Mouse (Mus musculus) hindlimb bud, embryonic 11.5 days (tissue): ENCODE measurements at regions not wholly inside any gene's neighbourhood (a gene's known extent, or its start where the extent isn't known, plus 50 kb on each side); places are given as distances from the start of the nearest gene placed in this dataset.
A peak's percentile ranks its signal among the peaks of the same experiment; 100 is the strongest.
"Not testable (repeated sequence)": the region's sequence is repeated elsewhere in the genome, so short reads cannot be mapped to it uniquely, and the experiment has no call there.

Source experiments
- DNase-seq: peaks from one replicate; pipeline ENCODE4 v3.0.0-alpha.2; 2012; ENCODE audit warnings: low read depth, low spot score; ENCODE audit errors: extremely low spot score

DNA sequence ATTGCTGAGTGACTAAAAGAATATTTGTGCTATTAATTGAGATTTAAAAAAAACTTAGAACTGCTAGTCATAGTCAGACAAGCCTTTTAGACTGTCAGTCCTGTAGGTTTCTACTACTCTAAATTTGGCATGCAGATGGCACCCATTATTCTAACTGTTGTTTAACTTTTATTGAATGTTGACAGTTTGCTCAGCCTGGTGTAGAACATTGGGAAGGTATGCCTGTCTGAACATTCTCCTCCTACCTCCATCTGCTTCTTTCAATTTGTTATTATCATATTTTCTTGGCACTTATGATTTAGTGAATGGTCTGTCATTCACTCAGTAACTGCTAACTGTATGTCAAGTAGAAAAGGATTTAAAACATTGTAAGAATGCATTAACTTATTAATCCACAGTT lies 130.9 kb downstream of the Gmnc start:
- no peak for DNase-seq

DNA sequence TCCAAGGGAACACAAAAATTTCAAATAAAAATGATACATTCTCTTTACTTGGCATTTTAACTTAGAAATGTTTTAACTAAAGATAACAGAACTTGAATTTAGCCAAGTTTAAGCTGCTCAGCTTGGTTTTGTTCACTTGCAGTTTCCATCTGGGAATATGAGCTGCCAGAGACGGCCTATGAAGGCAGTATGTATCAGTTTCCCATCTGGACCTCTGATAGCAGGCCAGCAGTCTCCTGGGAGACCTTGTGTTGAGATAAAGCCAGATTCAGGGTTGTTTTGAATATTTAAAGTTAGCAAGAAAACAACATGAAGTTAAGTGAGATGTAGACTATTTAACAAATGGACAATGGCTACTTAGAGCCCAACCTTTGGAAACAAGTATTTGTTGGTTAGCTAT lies 142.3 kb downstream of the Gmnc start:
- no peak for DNase-seq

DNA sequence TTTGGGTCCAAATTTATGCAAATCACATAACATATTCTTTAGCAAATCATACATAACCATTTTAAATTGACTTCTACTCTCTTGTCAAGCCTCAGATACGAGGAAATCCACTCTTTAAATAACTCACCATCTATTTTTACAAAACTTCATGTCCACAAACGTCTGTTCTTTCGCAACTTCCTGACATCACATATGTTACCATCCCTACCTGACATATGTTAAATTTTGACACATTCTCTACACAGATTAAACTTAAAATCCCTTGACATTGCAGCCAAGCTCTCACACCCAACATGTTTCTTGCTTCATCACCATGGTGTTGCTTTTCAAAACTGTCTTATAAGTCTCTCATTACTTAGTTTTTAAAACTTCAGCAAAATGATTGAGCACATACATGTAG lies 164.4 kb downstream of the Gmnc start:
- DNase-seq, result no peak

DNA sequence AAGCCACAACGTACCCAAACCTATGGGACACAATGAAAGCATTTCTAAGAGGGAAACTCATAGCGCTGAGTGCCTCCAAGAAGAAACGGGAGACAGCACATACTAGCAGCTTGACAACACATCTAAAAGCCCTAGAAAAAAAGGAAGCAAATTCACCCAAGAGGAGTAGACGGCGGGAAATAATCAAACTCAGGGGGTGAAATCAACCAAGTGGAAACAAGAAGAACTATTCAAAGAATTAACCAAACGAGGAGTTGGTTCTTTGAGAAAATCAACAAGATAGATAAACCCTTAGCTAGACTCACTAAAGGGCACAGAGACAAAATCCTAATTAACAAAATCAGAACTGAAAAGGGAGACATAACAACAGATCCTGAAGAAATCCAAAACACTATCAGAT lies 180.3 kb downstream of the Gmnc start:
- DNase-seq, result not testable (repeated sequence)

DNA sequence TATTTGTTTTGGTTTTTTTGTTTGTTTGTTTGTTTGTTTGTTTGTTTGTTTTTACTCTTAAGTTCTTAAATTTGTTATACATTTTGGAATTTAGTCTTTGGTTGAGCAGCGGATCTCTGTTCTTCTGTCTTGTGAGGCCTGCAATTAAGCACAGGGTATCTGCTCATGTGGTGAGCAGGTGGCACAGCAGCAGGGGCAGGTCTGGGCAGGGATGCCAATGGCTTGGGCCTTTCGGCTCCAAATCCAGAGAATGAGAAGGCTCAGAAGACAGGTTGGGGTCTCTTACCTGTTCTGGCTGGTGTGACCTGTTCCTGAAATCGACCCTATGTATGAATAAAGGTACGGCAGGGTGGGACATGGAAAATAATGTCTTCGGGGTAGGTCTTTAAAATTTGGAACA lies 186.0 kb downstream of the Gmnc start:
- no peak for DNase-seq

DNA sequence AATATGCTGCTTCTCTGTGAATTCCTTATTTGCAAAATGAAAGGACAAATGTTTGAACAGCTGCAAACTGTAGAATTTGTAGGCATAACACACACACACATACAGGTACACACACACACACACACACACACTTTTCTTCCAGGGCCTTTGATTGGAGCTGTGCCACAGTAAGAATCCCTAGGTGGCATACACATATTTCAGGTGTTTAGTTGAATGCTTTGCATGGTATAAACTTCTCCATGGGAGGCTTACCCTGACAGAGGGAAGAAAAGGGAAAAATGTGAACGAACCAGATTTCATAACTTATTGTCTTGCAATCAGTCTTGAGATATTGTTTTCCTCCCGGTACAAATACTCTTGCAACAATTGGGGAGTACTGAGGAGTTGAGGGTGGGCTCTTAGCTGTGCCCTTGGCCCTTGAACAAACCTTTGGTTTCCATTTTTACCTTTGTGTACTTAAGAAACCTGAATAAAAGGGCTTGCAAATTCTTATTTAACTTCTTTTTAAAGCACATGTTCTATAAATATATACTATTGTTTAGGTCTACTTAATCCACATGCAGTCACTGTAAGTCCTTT lies 204.3 kb downstream of the Gmnc start:
- no peak for DNase-seq

DNA sequence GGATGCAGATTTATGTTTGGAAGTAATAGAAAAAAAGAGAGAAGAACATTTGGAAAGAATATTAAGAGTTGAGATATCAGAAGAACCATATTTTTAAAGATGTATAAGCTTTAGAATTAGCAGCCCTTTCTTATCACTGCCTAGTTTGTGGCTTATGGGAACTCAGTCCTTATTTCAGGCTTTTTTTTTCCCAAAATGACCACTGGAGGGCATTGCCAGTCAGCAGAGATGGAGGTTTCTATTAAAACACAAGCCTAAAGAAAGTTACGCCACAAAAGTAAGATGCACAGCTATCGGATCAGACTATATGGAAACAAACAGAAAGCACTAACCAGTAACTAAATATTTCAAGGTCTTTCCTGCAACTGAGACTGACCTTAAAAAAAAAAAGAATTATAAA lies 200.8 kb downstream of the Il1rap start:
- peak; percentile 10 for DNase-seq
